Mouse (Mus musculus) c-Kit-positive CD71-positive TER-119-negative erythroid progenitor cells, embryonic 14.5 days (primary cell): ENCODE results near the gene Pcsk5.

Experiments used
- DNase-seq: peaks from one replicate; pipeline ENCODE4 v3.0.0-alpha.2; 2013; ENCODE audit warnings: low read depth

Pcsk5 gene

DNA sequence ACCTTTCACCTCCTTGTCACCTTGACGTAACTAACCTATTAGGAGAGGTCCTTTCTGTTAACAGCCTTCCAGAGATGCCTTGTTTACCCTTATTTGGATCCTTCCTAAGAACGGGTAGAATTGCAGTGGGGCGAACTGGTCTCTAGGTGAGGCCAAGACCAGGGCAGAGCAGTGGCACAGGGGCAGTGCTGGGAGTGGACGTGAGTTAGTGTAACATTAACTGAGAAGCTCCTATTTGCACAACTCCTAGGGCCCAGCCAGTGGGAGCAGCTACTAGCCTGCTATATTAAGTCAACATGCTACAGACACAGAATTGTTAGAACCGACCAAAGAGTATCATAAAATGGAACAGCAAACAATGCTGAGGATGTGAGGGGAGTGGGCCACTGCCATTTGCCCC, 30.8 kb downstream of the Pcsk5 start:
- no peak for DNase-seq

DNA sequence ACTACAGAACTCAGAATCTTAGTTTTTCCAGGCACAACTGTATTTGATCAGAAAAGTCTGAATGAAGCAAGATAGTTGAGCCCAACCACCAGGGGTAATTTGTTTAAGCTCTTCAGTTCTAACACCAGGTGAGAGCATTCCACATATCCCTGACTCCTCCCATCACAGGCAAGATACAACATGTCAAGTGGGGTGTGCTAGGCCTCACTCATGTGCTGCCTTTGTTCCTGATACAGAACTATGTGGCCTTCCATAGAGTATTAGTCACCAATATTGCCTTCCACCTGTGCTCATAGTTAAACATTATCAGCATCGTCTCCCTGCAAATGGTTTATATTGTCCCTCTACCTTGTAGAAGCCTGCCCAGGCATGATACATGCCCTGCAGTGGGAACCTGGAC, 36.6 kb downstream of the Pcsk5 start:
- no peak for DNase-seq

DNA sequence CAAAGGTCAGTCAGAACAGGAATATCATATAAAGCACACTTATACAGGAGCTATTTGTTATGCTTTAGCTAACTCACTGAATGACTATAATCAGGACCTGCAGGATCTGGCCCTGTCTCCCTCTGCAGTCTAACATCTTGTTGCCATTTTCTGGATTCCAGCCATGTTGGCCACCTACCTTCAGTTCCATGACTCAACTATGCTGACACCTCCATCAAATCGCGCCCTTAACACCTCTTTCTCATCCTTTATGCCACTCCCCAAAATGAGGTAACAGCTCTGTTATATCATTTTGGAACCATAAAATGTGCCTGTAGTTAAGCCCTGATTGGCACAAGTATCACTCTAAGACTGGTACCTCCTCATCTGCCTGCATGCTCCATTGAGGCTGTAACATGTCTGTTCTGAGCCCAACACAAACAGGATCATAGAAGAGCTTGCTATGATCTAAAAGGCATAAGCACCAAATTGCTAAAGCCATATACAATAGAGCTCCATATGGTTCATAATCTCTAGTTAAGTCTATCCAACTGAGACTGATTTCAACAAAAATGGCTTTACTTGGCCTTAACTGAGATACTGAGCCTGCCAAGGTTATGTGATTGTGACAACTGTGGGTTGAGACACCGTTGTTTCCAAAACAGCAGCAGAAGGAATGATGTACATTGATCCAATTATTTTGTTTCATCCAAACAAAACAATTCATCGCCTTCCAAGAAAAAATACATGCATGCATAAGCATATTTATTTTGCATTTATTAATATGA, 37.8 kb downstream of the Pcsk5 start:
- no peak for DNase-seq

DNA sequence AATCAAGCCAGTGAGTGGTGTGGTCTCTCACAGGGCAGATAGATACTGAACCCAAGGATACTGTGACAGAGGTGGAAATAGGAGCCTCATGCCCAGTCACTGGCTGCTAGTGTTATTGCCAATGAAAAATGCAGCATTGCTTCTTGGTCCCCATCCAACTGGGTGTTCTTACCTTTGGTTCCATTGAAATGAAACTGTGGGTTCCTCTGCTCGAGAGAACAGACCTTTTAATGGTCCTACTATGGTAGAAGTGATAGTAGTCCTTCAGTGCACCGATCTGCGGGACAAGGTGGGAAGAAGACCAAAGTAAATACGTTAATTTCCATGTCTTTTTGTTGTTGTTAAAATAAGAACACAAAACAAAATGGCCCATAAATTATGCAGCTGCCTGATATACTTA, 44.0 kb downstream of the Pcsk5 start:
- no peak for DNase-seq

DNA sequence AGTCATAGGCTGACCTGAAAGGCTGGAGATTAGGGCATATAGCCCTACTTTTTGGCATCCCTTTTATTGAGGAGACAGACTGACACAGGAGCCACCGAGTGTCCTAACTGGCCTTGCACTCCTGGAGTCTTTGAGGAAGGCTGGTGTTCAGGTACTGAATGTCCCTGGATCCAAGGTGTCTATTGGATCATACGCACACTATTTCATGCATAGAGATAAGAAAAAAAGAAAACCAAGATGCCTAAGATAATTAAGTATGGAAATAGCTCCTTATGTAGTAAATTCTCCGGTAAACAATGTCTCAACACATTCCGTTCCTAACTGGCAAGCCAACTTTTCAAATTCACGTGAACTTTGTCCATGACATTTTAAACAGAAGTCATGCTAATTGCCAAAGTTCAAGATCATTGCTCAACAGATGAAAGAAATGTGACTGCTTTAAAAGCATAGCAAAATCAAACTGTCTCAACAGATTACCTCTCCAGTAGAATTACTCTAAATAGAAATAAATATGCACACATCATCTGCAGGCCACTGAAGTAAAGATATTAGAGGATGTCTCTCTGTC, 45.9 kb downstream of the Pcsk5 start:
- no peak for DNase-seq

DNA sequence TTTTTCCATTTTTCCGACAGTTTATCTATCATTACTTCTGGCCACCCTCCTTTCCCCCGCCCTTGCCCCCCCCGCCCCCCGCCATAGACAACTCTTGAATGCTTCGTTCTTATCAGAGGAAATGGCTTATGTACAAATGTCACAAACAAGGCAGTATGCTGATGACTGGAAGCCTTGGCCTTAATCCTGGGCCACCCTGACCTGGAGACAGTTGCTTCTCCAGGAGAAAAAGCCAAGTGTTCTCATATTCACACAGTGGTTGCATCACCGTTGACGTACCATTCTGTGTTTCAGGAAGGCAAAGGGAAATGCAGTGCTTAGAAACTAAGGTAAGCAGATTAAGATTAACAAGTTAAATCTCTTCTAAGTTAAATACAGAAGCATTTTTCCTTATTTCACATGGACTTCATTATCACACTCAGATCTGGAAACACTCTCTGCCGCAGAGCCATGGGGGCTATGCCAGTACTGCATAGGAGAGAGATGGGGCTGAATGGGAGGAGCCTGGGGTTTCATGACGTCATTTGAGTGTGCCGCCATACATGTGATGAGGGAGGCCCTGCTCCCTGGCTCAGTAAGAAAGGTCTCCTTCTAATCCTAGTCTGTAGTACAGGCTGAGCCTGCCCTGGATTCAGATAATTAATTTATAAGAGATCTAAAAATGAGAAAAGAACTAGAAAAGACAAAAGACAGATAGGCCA, 48.7 kb downstream of the Pcsk5 start:
- no peak for DNase-seq

DNA sequence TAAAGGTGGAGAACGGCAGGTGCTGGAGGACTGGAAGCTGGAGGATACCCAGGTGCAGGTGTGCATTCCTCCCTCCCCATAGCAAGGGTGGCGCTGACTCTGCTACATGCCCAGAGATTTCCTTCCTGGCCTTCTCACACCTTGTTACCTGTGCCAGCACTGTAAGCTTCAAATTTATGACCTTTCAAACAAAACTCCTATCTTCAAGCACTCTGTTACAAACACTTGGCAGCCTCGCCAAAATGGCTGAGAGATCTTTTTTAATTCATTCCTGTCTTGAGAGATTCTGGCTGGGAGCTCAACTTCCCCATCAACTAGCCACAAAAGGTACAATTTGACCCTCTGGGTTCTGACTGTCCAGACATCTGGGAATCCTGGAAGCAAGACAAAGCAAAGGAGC, 50.7 kb downstream of the Pcsk5 start:
- DNase-seq, result no peak

DNA sequence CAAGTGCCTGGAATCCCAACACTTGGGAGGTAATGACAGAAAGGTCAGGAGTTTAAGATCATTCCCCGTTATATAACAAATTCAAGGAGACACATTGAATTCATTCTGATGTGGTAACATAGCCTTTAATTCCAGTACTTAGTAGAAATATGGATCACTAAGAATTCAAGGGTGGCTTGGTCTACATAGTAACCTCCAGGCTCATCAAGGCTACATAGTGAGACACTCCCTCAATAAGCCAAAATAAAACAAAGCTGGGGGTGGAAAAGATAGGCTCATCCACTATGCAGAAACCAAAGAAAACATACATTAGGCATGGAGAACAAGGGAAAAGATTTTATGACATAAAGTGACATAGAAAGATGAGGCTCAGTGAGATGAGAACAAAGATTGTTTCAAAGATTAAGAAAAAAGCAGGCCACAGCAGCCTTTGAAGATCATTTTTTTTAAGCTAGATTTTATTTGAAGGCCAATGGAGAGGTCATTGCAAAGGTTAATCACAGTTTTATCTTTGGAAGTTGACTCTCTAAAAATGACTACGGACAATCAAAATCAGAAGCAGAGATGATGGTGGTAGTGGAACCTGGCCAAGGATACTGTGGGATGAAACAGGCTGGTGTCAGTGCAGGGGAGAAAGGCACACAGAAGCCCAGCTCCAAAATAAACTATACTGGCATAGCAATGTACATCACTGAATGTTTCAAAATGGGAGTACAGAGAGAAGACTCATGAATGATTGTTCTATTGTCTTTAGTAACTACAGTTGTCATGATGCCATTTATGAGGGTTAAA, 52.8 kb downstream of the Pcsk5 start:
- DNase-seq, result no peak

DNA sequence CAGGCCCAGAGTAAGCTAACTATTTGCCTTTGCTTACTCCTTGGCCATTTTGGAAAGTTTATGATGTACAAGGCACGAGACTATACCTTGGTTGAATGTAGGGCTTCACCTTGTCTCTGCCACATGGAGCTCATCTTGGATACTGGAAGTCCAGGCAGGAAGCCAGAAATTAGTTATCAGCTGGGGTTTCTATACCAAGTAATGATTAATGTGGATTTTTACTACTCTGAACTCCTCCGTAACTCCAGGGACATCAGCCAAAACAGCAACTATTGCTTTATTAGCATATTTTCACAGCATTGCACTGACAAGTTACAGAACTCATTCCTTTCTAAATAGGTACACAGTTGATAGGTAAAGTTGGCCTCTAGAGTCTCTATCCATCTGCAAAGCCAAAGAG, 54.2 kb downstream of the Pcsk5 start:
- DNase-seq, result no peak

DNA sequence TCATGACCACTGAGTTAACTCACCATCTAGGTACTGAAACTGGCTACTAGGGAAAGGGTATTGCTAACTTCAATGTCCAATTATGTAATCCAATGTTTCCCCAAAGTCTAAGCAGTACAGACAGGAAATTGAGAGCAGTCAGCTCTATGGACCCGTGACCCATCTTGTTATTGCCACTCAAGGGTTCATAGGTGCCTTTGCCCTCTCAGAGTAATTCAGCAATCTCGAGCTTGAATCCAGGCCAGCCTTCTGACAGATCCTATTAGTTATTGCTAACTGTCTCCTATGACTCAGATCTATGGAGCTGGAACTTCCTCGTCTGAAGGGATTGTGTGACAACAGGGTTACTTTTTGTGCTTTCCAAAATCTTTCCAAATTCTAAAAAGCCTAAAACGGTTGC, 56.1 kb downstream of the Pcsk5 start:
- no peak for DNase-seq

DNA sequence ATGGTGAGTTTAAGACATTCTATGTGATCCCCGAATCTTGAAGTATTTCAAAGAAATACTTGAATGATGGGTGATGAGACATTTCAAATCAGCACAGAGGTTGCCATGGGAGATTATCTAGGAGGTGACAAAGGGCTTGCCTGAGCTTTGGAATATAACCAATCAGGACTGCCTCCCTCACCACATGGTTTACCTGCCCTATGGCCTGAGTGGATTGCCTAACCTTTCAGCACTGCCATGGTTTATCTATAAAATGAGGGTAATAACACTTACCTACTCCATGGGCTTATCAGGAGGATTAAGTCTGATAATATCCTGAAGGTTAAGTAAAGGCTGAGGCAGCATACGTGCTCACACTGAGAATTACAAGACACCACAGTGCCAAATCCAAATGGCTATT, 61.5 kb downstream of the Pcsk5 start:
- no peak for DNase-seq

DNA sequence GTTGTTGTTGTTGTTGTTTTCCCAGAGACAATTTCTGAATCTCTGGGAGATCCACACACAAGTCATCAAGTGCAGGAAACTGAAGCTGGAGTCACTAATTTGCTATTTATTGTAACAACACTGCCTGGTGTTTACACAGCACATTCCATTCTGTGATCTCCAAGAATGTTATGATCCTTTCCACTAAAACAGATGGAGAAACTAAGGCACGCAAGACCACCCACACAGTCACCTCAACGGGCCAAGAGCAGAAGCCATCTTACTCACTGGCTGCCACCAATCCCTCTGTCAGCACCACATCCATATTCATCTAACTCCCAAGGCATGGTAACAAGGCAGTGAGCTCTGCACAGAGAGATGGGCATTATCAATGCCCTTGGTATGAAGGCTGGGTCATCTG, 62.3 kb downstream of the Pcsk5 start:
- no peak for DNase-seq

DNA sequence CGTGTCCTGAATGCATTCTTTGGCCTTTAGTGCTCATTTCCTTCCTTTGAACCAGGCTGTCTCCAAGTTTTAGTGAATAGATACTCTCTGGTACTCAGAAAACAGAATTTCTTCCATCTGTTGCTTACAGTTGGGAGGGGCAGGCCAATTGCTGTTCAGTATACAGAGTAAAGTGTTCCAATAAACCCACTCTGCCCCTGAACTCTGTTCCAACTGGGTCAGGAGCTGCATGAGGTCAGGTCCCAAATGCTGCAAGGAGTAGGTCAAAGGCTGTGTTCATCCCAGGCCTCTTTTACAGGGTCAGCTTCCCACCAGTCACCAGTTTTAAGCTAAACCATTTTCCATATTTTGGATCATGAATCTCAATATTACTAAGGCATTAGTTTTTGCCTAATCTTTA, 63.4 kb downstream of the Pcsk5 start:
- no peak for DNase-seq

DNA sequence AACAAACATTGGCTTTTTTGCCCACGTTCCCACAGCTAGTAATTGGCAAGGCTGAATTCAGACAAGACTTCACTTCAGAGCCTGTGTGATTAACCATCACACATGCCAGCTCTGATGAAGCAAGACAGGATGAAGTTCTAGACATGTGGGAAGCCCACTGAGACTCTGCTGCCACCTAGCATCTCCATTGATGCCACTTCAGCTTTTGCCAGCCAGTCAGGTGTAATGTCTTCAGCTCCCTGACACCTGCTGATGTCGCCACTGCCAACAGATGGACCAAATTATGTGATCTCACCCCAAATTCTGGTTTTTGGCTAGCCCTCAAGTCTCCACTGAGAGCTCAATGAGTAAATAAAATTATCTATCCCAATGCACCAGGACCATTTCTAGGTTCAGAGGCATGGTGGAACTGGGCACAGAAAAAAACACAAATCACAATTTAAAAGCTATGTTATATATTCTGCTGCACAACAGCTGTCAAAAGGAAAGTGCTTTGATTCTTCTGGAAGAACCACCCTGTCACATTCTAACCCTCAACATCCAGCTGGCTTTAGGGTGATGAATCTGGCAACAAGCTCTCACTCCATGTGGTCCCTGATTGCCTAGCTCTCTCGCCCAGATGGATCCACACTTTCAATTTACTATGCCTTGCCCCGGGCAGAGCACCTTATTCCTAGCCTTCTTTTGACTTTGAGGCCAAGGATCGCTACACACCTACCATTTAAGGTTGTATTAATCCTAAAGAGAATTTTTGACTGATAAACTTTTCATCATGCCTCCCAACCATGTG, 67.6 kb downstream of the Pcsk5 start:
- no peak for DNase-seq

DNA sequence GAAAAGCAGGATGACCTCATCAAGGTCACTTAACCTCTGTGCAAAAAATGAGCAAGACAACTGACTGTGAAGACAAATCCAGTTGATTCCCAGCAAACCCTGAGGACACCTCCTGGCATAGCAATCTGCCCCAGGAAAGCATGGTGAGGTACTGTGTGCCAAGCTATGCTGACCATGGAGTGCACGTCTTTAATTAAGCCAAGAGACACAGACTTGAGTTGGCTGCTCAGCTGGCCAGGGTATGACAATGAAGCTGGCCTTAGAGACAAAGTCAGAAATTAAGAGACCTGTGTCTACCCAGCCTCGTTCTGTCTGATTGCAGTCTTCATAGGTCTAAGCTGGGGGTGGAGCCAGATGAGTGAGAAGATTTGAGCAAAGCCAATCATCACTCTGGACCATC, 72.4 kb downstream of the Pcsk5 start:
- no peak for DNase-seq

DNA sequence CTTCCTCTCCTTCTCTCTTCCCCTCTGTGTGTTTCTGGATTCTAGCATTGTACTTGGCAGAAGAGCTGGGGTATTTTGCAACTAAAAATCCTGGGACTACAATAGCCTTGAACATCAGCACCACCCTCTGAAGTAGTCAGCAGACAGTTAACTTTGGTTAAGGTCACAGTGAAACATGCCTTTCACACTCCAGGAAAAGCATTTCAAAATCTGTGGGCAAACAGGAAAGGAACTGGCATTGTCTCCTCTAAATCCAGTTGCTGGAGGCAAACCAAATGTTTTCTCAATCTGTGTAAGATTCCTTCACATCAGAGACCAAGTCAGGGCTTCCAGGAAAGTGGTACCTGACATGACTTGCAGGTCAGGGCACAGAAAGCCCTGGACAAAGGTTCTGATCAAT, 74.7 kb downstream of the Pcsk5 start:
- DNase-seq, result no peak

DNA sequence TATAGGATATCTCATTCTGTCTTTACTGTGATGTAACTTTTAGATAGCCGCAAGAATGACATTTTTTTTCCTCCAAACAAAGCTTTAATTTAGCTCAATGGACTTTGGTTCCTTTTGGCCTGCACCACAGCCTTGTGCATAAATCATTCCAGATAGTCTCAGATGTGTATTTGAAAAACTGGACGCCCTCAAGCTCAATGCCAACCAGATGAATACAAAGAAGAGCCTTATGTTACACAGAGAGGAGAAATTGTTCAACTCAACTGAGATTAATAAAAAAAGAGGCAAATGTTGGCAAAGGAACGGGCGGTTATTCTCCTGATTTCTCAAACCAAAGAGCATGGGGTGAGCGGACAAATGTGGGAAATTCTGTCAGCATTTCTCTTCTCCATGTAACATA, 75.8 kb downstream of the Pcsk5 start:
- no peak for DNase-seq

DNA sequence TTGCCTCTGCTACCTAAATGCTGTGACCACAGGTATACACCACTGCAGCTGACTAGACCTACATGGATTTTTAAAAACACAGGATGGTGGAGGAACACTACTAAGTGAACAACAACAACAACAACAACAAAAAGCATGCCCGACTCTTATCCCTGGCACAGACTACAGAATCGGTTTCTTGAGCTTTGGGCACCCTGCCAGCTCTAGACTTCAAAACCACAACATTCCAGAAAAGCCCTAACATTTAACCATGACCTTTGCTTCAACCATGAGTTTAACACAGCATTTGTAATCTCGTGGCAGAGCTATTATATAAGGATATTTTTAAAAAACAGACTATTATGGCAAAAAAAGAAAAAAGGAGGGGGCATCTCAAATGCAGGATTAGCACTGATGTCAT, 84.6 kb downstream of the Pcsk5 start:
- no peak for DNase-seq

DNA sequence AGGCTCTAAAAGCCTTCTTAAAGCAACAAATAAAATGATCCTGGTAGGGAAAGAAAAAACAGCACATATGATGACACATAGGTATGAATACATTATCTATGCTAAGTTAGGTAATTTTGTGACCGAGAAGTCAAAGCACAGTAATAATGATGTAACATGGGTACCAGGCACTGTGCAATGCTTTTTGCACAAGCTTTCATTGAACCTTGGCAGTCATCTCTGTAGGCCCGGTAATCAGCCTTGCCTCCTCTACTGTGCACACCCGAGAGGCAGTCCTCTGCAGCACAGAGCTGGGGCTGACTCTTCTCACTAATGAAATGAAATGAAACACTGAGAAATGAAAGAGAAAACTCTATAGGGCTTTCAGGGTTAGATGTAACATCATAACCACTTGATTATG, 89.1 kb downstream of the Pcsk5 start:
- no peak for DNase-seq

DNA sequence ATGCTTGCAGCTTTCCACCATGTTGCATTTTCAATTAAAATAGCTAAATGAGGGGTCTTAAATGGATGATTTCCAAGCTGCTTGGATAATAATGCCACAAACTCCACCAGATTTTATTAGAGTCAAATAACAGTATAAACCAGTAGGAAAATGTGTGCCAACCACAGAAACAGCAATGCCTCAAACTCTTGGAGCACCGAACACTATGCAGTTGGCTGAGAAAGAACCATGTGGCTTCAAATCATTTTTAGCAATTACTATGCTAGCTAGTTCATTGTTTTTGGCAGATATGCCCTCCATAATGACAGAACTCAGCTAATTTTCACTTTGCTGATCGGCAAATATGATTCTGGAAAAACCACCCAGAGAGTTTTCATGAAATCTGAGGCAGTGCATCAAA, 92.1 kb downstream of the Pcsk5 start:
- no peak for DNase-seq

DNA sequence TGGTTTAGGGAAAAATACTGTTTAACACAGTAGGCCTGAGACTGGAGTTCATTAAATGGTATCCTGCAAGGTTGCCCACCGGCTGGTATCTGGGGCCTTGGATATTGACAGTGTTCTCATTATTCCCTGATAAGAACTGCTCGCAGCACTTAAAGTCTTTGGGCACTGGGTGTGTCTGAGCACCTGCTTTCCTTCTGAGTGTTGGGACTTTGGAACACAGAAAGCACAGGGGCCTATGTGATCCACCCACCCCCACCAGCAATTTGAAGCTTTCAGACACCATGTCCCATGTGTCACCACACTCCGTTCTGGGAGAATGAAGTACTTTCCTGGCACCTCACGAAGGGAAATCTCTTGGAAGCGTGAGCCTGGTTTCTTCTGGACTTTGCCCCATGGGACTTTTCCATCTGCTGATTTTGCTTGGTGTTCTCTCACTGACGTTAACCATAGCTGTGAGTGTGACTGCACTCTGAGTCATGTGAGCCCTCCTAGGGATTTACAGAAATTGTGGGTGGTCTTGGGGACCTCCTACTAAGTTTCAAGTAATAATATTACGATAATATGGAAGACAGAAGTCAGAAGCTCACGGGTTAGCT, 92.9 kb downstream of the Pcsk5 start:
- DNase-seq, result no peak

DNA sequence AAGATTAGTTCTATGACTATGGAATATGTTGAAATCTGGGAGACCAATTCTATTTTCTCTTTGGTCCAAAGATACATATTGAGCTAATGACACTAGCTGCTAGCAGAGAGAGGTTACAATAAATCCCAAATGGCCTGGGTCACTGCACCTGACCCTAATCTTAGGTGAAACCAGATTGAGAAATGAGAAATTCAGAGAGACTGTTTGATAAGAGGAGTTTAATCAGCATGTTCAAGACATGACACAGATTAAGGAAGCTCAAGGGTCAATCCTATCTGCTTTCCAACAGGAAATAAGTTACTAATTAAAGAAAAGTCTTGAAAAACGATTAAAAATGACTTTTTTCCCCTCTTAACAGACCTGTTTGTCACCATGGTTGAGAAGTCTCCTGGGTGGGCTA, 96.0 kb downstream of the Pcsk5 start:
- DNase-seq, result no peak
